Mouse (Mus musculus) layer of hippocampus, postnatal 10 days (tissue): Measurements from ENCODE around the gene Zmpste24. TPM values are rescaled to one million over a fixed set of nuclear protein-coding genes. Genes with fewer than 3 reads are reported as not detected.

ENCODE experiments used
- total RNA-seq, 2 experiments: library from RNA; stranded (reverse); gene quantifications; 2 replicates each; pipeline ENCODE4 v1.2.3; 2021

The Zmpste24 gene
- total RNA-seq, 2 experiments from 2014 or later, result 23.3 to 24.4 TPM

Other genes starting within 250 kb of the Zmpste24 start
- gene Rims3, start 243.4 kb downstream of the Zmpste24 start, total RNA-seq, result 10 to 100 TPM; 31.3 to 31.9 TPM
- gene Exo5, start 173.2 kb downstream of the Zmpste24 start, total RNA-seq, result 10 to 100 TPM; 12.8 to 13.0 TPM
- gene Zfp69, start 146.5 kb downstream of the Zmpste24 start, total RNA-seq, result 1 to 10 TPM; 3.0 to 3.3 TPM
- 100 to 1,000 TPM; 123 to 131 TPM for gene Smap2, start 81.0 kb downstream of the Zmpste24 start, total RNA-seq
- 10 to 100 TPM in 1 of 2 experiments, 1 to 10 TPM in 1; 8.7 to 11.4 TPM for gene Col9a2, start 58.9 kb downstream of the Zmpste24 start, total RNA-seq
- gene Tmco2, start 11.0 kb upstream of the Zmpste24 start, total RNA-seq, result not detected
- gene Rlf, start 116.8 kb upstream of the Zmpste24 start, total RNA-seq, result 10 to 100 TPM; 31.5 to 31.8 TPM
- not detected for gene Gm12888, start 226.7 kb upstream of the Zmpste24 start, total RNA-seq